Mouse (Mus musculus) forebrain, embryonic 10.5 days (tissue): ENCODE results near the gene Rnf115. TPM values are rescaled to one million over a fixed set of nuclear protein-coding genes. Genes with fewer than 3 reads are reported as not detected.

ENCODE experiments used
- DNase-seq: peaks from one replicate; pipeline ENCODE4 v3.0.0-alpha.2; 2017; ENCODE audit warnings: low spot score; ENCODE audit errors: extremely low spot score
- H3K27ac ChIP-seq: fragments of 300-500 bp; sonication (generic); 2 replicates; pipeline ENCODE4 v1.5.1; 2016; ENCODE audit warnings: mild to moderate bottlenecking
- H3K27me3 ChIP-seq: fragments of 300-500 bp; sonication (generic); 2 replicates; pipeline ENCODE4 v1.6.1; 2016; ENCODE audit warnings: mild to moderate bottlenecking; ENCODE audit not compliant: poor library complexity, severe bottlenecking
- H3K36me3 ChIP-seq: fragments of 300-500 bp; sonication (generic); replicated peaks from 2 replicates; pipeline ENCODE4 v1.6.1; 2016; ENCODE audit warnings: mild to moderate bottlenecking, moderate library complexity
- H3K4me1 ChIP-seq: fragments of 300-500 bp; sonication (generic); 2 replicates; pipeline ENCODE4 v1.6.1; 2016
- H3K4me3 ChIP-seq: fragments of 300-500 bp; sonication (generic); 2 replicates; pipeline ENCODE4 v1.5.1; 2016; ENCODE audit warnings: mild to moderate bottlenecking, moderate library complexity
- H3K9me3 ChIP-seq: fragments of 300-500 bp; sonication (generic); 2 replicates; pipeline ENCODE4 v1.6.1; 2016; ENCODE audit warnings: mild to moderate bottlenecking, moderate library complexity
- WGBS: fragments of 180-500 bp; shearing (Covaris S2); methylation state at CpG from one replicate; pipeline ENCODE4 v1.1.7; 2016; 5-methylcytosine and 5-hydroxymethylcytosine counted together
- polyA plus RNA-seq: library from polyadenylated mRNA; unstranded; fragments of >200 nt; fragmentation: Nextera tagmentation; extraction: Ambion mirVana; gene quantifications from 2 replicates; pipeline ENCODE4 v1.2.1, GENCODE M21; 2016

Gene Rnf115
- polyA plus RNA-seq, 1 experiment from 2014 or later = 70.5 TPM

DNA sequence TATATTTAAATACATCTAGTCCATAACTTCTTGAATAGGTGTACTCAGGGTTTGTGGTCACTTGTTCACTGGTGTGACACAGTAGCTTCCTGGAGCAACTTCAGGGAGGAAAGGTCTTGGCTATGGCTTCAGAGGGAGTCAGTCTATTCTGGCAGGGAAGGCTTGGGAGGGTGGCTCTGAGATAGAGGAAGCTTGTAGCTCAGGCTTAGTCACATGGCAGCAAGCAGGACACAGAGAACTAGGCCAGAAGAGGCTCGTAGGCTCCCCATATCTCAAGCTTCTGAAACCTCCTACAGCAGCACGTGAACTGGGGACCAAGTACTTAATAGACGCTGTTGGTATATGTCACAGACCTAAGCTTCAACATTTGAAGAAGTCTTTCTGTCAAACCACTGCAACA, 83.8 kb downstream of the Rnf115 start:
- Histone ChIP-seq H3K4me3 (no peak overlapping the region), H3K36me3 (no peaks in the 10 kb centered on the region), H3K9me3 (no peaks in the 10 kb centered on the region), H3K27ac (no peak overlapping the region), H3K27me3 (no peaks in the 10 kb centered on the region), H3K4me1 (peaks cover 12% of the 10 kb centered on the region)
- no peak for DNase-seq
- WGBS = 91% methylated on average over 3 of the region's 3 CpGs

DNA sequence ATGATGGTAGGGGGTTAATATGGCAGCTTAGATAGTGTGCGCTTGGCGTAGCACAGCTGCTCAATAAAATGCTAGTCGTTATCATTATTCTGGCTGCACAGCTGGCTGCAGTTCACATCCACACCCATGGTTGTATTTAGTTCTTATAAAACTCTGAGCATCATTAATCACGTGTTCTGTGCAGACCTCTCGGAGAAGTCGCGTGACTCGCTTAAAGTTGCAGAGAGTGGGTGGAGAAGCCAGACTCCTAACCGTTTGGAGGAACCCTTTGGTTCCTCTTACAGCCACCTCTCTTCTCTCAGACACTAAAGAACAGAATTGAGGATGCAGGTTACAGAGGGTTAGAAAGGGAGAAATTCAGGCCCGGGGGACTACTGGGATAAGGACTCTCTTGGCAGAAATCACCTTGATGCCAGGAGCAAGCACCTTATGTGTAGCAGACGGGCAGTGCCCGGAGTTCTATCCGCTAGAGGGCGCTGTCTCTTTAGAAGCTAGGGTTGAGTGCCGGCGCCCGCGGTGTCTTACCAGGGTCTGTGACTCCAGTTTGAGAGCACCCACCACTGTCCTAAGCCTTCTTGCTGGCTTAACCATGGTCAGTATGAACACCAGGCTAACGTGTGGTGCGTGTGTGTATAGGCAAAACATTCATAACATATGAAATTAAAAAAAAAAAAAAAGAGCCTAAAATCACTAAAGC, 85.1 kb downstream of the Rnf115 start:
- Histone ChIP-seq H3K27me3 (no peaks in the 10 kb centered on the region), H3K27ac (no peak overlapping the region), H3K9me3 (0 out of 2 replicates have a peak, but pooled peaks cover under 1% of the 10 kb centered on the region), H3K4me1 (peaks cover 12% of the 10 kb centered on the region), H3K4me3 (no peak overlapping the region), H3K36me3 (no peaks in the 10 kb centered on the region)
- 47% methylated on average over 20 of the region's 20 CpGs for WGBS
- DNase-seq = peak; percentile 71

DNA sequence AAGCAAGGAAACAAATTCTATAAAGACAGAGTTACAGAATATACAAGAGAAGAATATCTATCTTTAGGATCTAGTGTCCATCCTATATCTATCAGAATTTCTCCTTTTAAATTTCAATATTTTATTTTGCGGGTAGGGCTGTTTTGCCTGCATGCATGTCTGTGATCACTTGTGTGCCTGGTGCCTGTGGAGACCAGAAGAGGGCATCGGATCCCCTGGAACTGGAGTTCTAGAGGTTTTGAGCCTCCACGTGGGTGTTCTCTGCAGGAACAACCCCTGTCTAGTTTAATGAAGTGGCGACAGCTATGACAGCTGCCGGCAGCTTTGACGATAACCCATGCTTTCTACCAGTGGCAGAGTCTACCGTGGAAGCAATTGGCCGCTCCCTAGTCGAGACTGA, 85.6 kb downstream of the Rnf115 start:
- Histone ChIP-seq H3K27me3 (no peaks in the 10 kb centered on the region), H3K4me1 (peaks cover 12% of the 10 kb centered on the region), H3K4me3 (no peak overlapping the region), H3K9me3 (peaks cover 4% of the 10 kb centered on the region; the same call in 1 of the 2 replicates), H3K36me3 (no peaks in the 10 kb centered on the region), H3K27ac (no peak overlapping the region)
- WGBS = 47% methylated on average over 9 of the region's 9 CpGs
- DNase-seq = no peak

DNA sequence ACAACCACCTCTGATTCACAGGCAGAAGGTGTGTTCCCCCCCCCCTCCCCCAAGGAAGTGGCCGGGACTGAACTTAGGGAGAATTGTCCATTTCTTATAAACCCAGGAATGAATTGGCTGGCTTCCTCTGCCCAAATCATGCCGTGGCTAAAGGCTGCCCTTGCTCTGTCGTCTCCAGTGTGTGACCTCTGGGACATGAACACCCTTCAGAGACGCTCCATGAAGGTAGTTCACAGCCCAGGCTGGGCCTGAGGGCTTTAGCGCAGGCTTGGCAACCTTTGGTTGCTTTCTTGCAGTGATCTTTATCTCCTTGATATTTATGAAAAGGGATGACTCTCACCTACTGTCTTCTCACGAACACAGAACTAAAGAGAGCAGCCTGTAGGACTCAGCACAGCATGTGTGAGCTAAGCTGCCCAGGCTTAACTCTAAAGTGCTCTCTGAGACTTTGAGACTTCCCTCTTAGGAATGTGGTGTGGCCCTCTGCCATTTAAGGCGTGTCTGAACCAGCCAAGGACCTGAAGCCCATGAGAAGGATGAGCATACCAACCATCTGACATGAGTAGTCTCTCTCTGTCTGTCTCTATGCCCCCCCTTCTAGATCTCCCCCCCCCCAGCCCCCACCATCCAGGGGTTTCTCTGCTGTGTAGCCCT, 86.3 kb downstream of the Rnf115 start:
- Histone ChIP-seq H3K4me3 (no peak overlapping the region), H3K36me3 (no peaks in the 10 kb centered on the region), H3K27ac (no peak overlapping the region), H3K4me1 (peaks cover 9% of the 10 kb centered on the region), H3K9me3 (peaks cover 4% of the 10 kb centered on the region; the same call in 1 of the 2 replicates), H3K27me3 (no peaks in the 10 kb centered on the region)
- WGBS = 72% methylated on average over 7 of the region's 7 CpGs
- DNase-seq = no peak

DNA sequence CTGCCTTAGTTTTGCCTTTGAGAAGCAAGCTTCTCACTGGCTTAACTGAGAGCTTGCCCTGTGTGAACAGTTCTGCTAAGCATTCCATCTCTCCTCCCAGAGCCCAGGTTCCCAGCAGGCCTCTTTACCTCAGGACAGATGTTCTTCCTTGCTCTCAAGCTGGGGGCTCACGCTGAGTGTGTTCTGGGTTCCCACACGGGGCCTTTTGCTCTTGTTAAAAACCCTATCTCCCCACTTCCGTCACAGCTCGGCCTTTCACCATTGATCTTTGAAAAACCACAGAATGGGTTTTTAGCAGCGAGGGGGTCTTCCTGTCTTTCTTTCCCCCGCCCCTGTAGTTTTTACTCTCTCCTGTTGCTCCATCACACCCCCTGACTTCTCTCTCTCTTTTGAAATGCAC, 86.9 kb downstream of the Rnf115 start:
- no peaks in the 10 kb centered on the region for H3K27me3 ChIP-seq
- WGBS = 64% methylated on average over 6 of the region's 6 CpGs
- DNase-seq = no peak

DNA sequence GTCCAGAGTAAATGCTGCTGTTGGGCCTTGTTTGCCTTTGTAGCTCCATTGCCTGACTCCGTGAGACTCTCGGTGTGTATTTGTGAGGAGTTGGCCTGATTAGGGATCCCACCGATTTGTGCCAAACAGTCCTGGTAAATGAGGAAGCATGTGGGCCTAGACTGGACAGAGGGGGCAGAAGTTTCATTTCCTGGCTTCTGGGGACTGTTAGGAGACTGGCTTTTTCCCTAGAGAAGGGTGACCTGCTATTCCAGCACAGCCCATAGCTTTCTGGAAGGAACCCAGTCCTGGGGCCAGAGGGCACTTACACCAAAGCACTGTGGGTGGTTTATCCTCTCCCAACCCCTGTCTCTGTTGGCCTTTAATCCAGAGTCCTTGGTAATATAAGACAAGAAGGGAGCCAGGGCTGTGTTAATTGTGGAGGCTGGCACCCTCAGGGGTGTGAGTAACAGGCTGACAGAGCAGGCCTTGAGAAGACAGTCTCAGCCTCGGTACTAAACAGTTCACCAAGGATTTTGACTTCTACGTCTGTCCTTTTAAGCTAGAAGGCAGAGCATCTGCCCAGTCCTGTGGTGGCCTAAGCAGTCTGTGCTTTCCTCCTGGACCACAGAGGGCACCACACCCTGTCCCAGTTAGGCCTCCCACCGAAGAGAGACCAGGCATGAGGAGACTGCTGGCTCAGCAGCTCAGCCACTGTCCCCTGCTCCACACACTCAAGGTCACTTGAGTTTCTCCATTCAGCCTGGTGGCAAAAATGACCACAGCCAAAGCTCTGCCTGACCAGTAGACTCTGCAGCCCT, 92.9 kb downstream of the Rnf115 start:
- no peaks in the 10 kb centered on the region for H3K36me3 ChIP-seq
- H3K4me3 ChIP-seq = no peak overlapping the region
- peaks cover 4% of the 10 kb centered on the region; the same call in 1 of the 2 replicates for H3K9me3 ChIP-seq
- no peak overlapping the region for H3K27ac ChIP-seq
- H3K27me3 ChIP-seq = no peaks in the 10 kb centered on the region
- peaks cover 5% of the 10 kb centered on the region; the same call in 1 of the 2 replicates for H3K4me1 ChIP-seq
- no peak for DNase-seq
- 77% methylated on average over 6 of the region's 6 CpGs for whole genome bisulfite sequencing

More for the DNA sequence above, 86.9 kb downstream of the Rnf115 start:
- Histone ChIP-seq H3K4me1 (peaks cover 8% of the 10 kb centered on the region), H3K27ac (no peak overlapping the region), H3K36me3 (no peaks in the 10 kb centered on the region), H3K9me3 (peaks cover 4% of the 10 kb centered on the region; the same call in 1 of the 2 replicates), H3K4me3 (no peak overlapping the region)

DNA sequence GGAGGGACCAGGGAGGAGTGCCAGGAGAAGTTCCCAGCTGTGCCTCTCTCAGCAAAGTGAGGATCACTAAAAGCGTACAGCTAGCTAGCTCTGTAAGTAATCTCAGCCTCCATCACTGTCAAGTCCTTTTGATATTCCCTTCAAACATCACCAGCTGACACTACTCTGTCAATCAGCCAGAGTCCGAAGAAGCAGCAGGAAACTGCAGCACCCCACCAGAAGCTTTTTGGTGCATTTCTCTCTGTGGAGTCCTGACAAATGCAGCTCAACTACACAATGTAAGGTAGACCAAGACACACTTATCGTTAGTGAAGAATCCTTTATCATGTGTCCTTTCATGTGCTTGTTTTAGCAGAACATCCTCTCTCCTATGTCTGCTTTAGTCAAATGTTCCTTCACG, 94.1 kb downstream of the Rnf115 start:
- no peak overlapping the region for H3K27ac ChIP-seq
- no peak overlapping the region for H3K4me3 ChIP-seq
- no peaks in the 10 kb centered on the region for H3K27me3 ChIP-seq
- H3K36me3 ChIP-seq = no peaks in the 10 kb centered on the region
- peaks cover 7% of the 10 kb centered on the region; the same call in 1 of the 2 replicates for H3K4me1 ChIP-seq
- H3K9me3 ChIP-seq = peaks cover 4% of the 10 kb centered on the region; the same call in 1 of the 2 replicates
- no peak for DNase-seq
- WGBS = 89% methylated on average over 4 of the region's 4 CpGs

DNA sequence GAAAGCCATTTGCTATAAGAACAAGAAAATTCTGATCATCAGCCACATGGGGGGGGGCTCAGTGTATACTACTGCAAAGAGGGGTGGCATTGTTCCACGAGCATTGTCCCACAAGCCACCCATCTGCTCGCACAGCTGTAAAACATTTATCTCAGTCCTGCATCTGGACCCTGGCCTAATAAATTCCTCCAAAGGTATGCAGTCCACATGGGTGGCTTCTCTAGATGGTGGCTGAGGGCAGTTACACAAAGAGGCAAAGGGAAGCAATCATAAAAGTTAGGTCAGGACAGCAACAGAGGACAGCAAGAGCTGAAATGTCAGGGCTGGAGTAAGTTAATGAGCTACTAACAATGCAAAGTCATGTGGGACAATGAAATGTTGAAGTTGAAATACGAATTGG, 96.2 kb downstream of the Rnf115 start:
- Histone ChIP-seq H3K9me3 (no peaks in the 10 kb centered on the region), H3K36me3 (no peaks in the 10 kb centered on the region), H3K27ac (no peak overlapping the region), H3K27me3 (no peaks in the 10 kb centered on the region), H3K4me1 (peaks cover 15% of the 10 kb centered on the region), H3K4me3 (no peak overlapping the region)
- WGBS = 78% methylated on average over 3 of the region's 3 CpGs
- DNase-seq = no peak

DNA sequence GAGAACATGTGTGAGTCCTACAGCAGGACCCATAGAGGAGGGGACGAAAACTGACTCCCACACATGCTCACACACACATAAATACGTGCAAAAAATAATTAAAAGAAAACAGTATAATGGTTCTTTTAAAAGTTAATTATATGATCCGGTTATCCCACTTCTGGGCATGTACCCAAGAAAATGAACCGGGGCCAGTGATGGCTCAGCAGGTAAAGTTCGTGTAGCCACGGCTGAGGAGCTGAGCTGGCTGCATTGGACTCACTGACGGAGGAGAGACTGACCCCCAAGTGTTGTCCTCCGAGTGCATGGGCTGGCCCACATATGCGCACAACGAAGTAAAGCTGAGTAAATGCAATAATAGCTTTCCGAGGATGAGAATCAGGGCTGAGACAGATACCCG, 97.2 kb downstream of the Rnf115 start:
- H3K36me3 ChIP-seq = no peaks in the 10 kb centered on the region
- no peaks in the 10 kb centered on the region for H3K9me3 ChIP-seq
- peaks cover 21% of the 10 kb centered on the region for H3K4me1 ChIP-seq
- no peak overlapping the region for H3K4me3 ChIP-seq
- DNase-seq = no peak
- H3K27me3 ChIP-seq = no peaks in the 10 kb centered on the region
- no peak overlapping the region for H3K27ac ChIP-seq
- 90% methylated on average over 12 of the region's 12 CpGs for WGBS

DNA sequence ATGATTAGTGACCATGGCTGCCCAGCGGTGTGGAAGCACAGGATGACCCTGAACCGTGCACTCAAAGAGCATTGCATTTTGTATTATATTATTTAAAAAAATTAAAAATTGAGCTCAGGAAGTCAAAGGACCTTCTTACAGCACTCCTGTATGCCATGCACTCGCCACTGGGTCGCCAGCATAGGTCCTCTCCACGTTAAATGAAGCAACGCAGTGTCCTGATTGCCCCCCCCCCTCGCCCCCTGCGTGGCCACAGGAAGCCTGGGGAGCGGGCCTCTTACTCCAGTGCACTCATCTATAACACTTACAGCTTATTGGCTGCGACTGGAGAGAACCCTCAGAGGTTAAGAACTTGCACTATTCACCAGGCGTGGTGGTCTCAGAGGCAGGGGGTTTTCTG, 97.8 kb downstream of the Rnf115 start:
- WGBS = 44% methylated on average over 11 of the region's 11 CpGs
- Histone ChIP-seq H3K4me1 (peaks cover 22% of the 10 kb centered on the region), H3K36me3 (no peaks in the 10 kb centered on the region), H3K9me3 (no peaks in the 10 kb centered on the region), H3K27me3 (no peaks in the 10 kb centered on the region), H3K4me3 (no peak overlapping the region), H3K27ac (no peak overlapping the region)
- DNase-seq = no peak

DNA sequence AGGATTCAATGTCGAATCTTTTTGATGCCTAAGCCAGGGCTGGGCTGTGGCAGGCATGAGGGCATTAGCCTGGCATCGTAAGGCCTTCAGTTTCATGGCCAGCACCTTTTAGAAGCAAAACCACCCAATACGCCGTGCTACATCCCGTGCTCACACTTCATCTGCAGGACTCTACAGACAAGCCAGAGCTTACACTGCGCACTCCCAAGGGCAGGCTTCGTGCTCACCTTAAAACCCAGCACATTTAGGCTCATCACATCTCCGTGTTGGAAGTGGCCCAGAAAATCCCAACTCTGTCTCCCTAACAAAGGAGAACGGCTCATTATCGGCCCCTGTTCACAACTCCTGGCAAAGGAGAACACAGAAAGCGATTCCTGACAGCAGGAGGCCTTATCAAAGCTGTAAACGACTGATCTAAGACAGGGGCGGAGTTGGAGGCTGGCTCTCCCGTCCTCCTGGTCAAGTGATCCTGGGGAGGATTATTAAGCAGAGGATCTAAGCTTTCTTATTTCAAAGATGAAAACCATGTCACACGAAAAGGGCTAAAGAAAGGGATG, 100.9 kb downstream of the Rnf115 start:
- DNase-seq = no peak
- H3K27ac ChIP-seq = no peak overlapping the region
- no peaks in the 10 kb centered on the region for H3K27me3 ChIP-seq
- no peaks in the 10 kb centered on the region for H3K36me3 ChIP-seq
- no peak overlapping the region for H3K4me3 ChIP-seq
- no peaks in the 10 kb centered on the region for H3K9me3 ChIP-seq
- WGBS = 38% methylated on average over 15 of the region's 15 CpGs
- peaks cover 24% of the 10 kb centered on the region for H3K4me1 ChIP-seq

DNA sequence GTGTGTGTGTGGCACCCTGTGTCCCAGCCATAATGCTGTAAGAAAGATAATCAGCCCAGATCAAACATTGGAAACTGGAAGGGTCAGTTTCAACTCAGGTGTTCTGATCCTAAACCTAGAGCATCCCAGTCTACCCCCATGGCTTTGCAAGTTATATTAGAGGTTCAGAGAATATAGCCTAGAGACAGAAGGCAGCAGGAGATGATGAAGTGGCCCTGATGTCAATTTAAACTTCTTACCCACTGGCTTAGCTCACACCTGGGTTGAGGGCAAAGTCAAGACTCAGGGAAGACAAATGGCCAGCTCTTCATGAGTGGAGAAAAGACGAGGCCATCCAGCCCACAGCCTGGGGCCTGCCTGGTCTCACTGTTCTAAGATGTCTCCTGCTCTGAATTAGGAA, 101.5 kb downstream of the Rnf115 start, which contains the start of the genes Pdzk1 and Cd160:
TSS of gene Pdzk1 (plus strand) at position 301 of the 400 bp plus-strand sequence.
TSS of gene Cd160 (minus strand) at position 368 of the 400 bp plus-strand sequence.
- 81% methylated on average over 1 of the region's 1 CpGs for WGBS
- DNase-seq = no peak
- no peaks in the 10 kb centered on the region for H3K36me3 ChIP-seq

More for the DNA sequence above, 101.5 kb downstream of the Rnf115 start, which contains the start of the genes Pdzk1 and Cd160:
- H3K9me3 ChIP-seq = no peaks in the 10 kb centered on the region
- H3K4me3 ChIP-seq = no peak within 1 kb of the TSS
- peaks cover 24% of the 10 kb centered on the region for H3K4me1 ChIP-seq
- no peaks in the 10 kb centered on the region for H3K27me3 ChIP-seq
- H3K27ac ChIP-seq = no peak within 1 kb of the TSS
